Mouse (Mus musculus): ENCODE results near the gene Dock2. TPM values are rescaled to one million over a fixed set of nuclear protein-coding genes. Genes with fewer than 3 reads are reported as not detected.
"Not testable (repeated sequence)": the region's sequence is repeated elsewhere in the genome, so short reads cannot be mapped to it uniquely, and the experiment has no call there.

The Dock2 gene
- polyA plus RNA-seq, 1 experiment = 0.01 TPM

- Histone ChIP-seq H3K4me3 (replicated peaks) (no peak overlapping the region), H3K4me1 (ENCODE audit: control insufficient read depth) (peaks cover 7% of the 10 kb centered on the region; the same call in 1 of the 2 replicates), H3K36me3 (ENCODE audit: control insufficient read depth) (no peaks in the 10 kb centered on the region), H3K27me3 (ENCODE audit: control insufficient read depth) (no peaks in the 10 kb centered on the region), H3K9me3 (ENCODE audit: control insufficient read depth, low read length) (no peaks in the 10 kb centered on the region)
- TF ChIP-seq GATA1 (IDR thresholded peaks at IDR 0.05; ENCODE audit: low read length) = no peak
- TF ChIP-seq TAL1 (IDR thresholded peaks at IDR 0.05; ENCODE audit: low read length) = no peak
These were observed 524.7 kb downstream of the Dock2 start for GRCm38 (mm10) chr11:34258849-34259469.

- no peaks in the 10 kb centered on the region for H3K9me3 ChIP-seq (ENCODE audit: control insufficient read depth, low read length)
These were observed 526.0 kb downstream of the Dock2 start for GRCm38 (mm10) chr11:34257548-34258189.

GRCm38 (mm10) chr11:34242979-34243378 lies 540.7 kb downstream of the Dock2 start:
- H3K9me3 ChIP-seq (ENCODE audit: control insufficient read depth, low read length) = no peaks in the 10 kb centered on the region
- no peaks in the 10 kb centered on the region for H3K27me3 ChIP-seq (ENCODE audit: control insufficient read depth)
- H3K4me1 ChIP-seq (ENCODE audit: control insufficient read depth) = no peaks in the 10 kb centered on the region
- no peak overlapping the region for H3K4me3 ChIP-seq (replicated peaks)
- no peaks in the 10 kb centered on the region for H3K36me3 ChIP-seq (ENCODE audit: control insufficient read depth)
- TF ChIP-seq GATA1 (IDR thresholded peaks at IDR 0.05; ENCODE audit: low read length) = no peak
- no peak for TF ChIP-seq TAL1 (IDR thresholded peaks at IDR 0.05; ENCODE audit: low read length)

More at GRCm38 (mm10) chr11:34257548-34258189, 526.0 kb downstream of the Dock2 start:
- Histone ChIP-seq H3K4me3 (replicated peaks) (no peak overlapping the region), H3K27me3 (ENCODE audit: control insufficient read depth) (no peaks in the 10 kb centered on the region), H3K36me3 (ENCODE audit: control insufficient read depth) (no peaks in the 10 kb centered on the region), H3K4me1 (ENCODE audit: control insufficient read depth) (peaks cover 7% of the 10 kb centered on the region; the same call in 1 of the 2 replicates)
- no peak for TF ChIP-seq TAL1 (IDR thresholded peaks at IDR 0.05; ENCODE audit: low read length)
- TF ChIP-seq GATA1 (IDR thresholded peaks at IDR 0.05; ENCODE audit: low read length) = no peak

GRCm38 (mm10) chr11:34240252-34240651 lies 543.4 kb downstream of the Dock2 start:
- Histone ChIP-seq H3K4me1 (ENCODE audit: control insufficient read depth) (no peaks in the 10 kb centered on the region), H3K27me3 (ENCODE audit: control insufficient read depth) (no peaks in the 10 kb centered on the region), H3K4me3 (replicated peaks) (no peak overlapping the region), H3K9me3 (ENCODE audit: control insufficient read depth, low read length) (no peaks in the 10 kb centered on the region), H3K36me3 (ENCODE audit: control insufficient read depth) (no peaks in the 10 kb centered on the region)
- TF ChIP-seq TAL1 (IDR thresholded peaks at IDR 0.05; ENCODE audit: low read length) = no peak
- no peak for TF ChIP-seq GATA1 (IDR thresholded peaks at IDR 0.05; ENCODE audit: low read length)

- no peaks in the 10 kb centered on the region for H3K36me3 ChIP-seq (ENCODE audit: control insufficient read depth)
- no peaks in the 10 kb centered on the region for H3K4me1 ChIP-seq (ENCODE audit: control insufficient read depth)
- TF ChIP-seq GATA1 (IDR thresholded peaks at IDR 0.05; ENCODE audit: low read length) (no peak), TAL1 (IDR thresholded peaks at IDR 0.05; ENCODE audit: low read length) (no peak)
- H3K27me3 ChIP-seq (ENCODE audit: control insufficient read depth) = no peaks in the 10 kb centered on the region
- no peaks in the 10 kb centered on the region for H3K9me3 ChIP-seq (ENCODE audit: control insufficient read depth, low read length)
- no peak overlapping the region for H3K4me3 ChIP-seq (replicated peaks)
These were observed 544.0 kb downstream of the Dock2 start for GRCm38 (mm10) chr11:34239691-34240090.

- TF ChIP-seq GATA1 (IDR thresholded peaks at IDR 0.05; ENCODE audit: low read length) (no peak), TAL1 (IDR thresholded peaks at IDR 0.05; ENCODE audit: low read length) (no peak)
- Histone ChIP-seq H3K4me3 (replicated peaks) (no peak overlapping the region), H3K36me3 (ENCODE audit: control insufficient read depth) (no peaks in the 10 kb centered on the region), H3K27me3 (ENCODE audit: control insufficient read depth) (no peaks in the 10 kb centered on the region), H3K4me1 (ENCODE audit: control insufficient read depth) (no peaks in the 10 kb centered on the region), H3K9me3 (ENCODE audit: control insufficient read depth, low read length) (no peaks in the 10 kb centered on the region)
These were observed 546.8 kb downstream of the Dock2 start for GRCm38 (mm10) chr11:34236885-34237284.

GRCm38 (mm10) chr11:34236091-34236759 lies 547.5 kb downstream of the Dock2 start:
- TF ChIP-seq GATA1 (IDR thresholded peaks at IDR 0.05; ENCODE audit: low read length) (no peak), TAL1 (IDR thresholded peaks at IDR 0.05; ENCODE audit: low read length) (no peak)
- Histone ChIP-seq H3K4me1 (ENCODE audit: control insufficient read depth) (no peaks in the 10 kb centered on the region), H3K27me3 (ENCODE audit: control insufficient read depth) (no peaks in the 10 kb centered on the region), H3K4me3 (replicated peaks) (no peak overlapping the region), H3K36me3 (ENCODE audit: control insufficient read depth) (no peaks in the 10 kb centered on the region), H3K9me3 (ENCODE audit: control insufficient read depth, low read length) (no peaks in the 10 kb centered on the region)

GRCm38 (mm10) chr11:34228758-34229364 lies 554.8 kb downstream of the Dock2 start:
- H3K36me3 ChIP-seq (ENCODE audit: control insufficient read depth) = no peaks in the 10 kb centered on the region
- no peaks in the 10 kb centered on the region for H3K4me1 ChIP-seq (ENCODE audit: control insufficient read depth)

GRCm38 (mm10) chr11:34227180-34227579 lies 556.5 kb downstream of the Dock2 start:
- Histone ChIP-seq H3K4me3 (replicated peaks) (no peak overlapping the region), H3K4me1 (ENCODE audit: control insufficient read depth) (no peaks in the 10 kb centered on the region)

More at GRCm38 (mm10) chr11:34228758-34229364, 554.8 kb downstream of the Dock2 start:
- TF ChIP-seq GATA1 (IDR thresholded peaks at IDR 0.05; ENCODE audit: low read length) (no peak), TAL1 (IDR thresholded peaks at IDR 0.05; ENCODE audit: low read length) (no peak)
- no peaks in the 10 kb centered on the region for H3K9me3 ChIP-seq (ENCODE audit: control insufficient read depth, low read length)
- H3K27me3 ChIP-seq (ENCODE audit: control insufficient read depth) = no peaks in the 10 kb centered on the region
- H3K4me3 ChIP-seq (replicated peaks) = no peak overlapping the region

GRCm38 (mm10) chr11:34220596-34220995 lies 563.1 kb downstream of the Dock2 start:
- H3K27me3 ChIP-seq (ENCODE audit: control insufficient read depth); H3K9me3 ChIP-seq (ENCODE audit: control insufficient read depth, low read length); H3K36me3 ChIP-seq (ENCODE audit: control insufficient read depth); H3K4me1 ChIP-seq (ENCODE audit: control insufficient read depth); H3K4me3 ChIP-seq (replicated peaks): not testable (repeated sequence)

More at GRCm38 (mm10) chr11:34227180-34227579, 556.5 kb downstream of the Dock2 start:
- TF ChIP-seq GATA1 (IDR thresholded peaks at IDR 0.05; ENCODE audit: low read length) (no peak), TAL1 (IDR thresholded peaks at IDR 0.05; ENCODE audit: low read length) (no peak)
- Histone ChIP-seq H3K36me3 (ENCODE audit: control insufficient read depth) (no peaks in the 10 kb centered on the region), H3K27me3 (ENCODE audit: control insufficient read depth) (no peaks in the 10 kb centered on the region), H3K9me3 (ENCODE audit: control insufficient read depth, low read length) (no peaks in the 10 kb centered on the region)
